Mouse (Mus musculus): ENCODE measurements around the gene Cdc42ep5. TPM values are rescaled to one million over a fixed set of nuclear protein-coding genes. Genes with fewer than 3 reads are reported as not detected.

Gene Cdc42ep5
- polyA plus RNA-seq (2012; rRNA removed), result 16.1 and 27.1 TPM in 2 replicates

DNA sequence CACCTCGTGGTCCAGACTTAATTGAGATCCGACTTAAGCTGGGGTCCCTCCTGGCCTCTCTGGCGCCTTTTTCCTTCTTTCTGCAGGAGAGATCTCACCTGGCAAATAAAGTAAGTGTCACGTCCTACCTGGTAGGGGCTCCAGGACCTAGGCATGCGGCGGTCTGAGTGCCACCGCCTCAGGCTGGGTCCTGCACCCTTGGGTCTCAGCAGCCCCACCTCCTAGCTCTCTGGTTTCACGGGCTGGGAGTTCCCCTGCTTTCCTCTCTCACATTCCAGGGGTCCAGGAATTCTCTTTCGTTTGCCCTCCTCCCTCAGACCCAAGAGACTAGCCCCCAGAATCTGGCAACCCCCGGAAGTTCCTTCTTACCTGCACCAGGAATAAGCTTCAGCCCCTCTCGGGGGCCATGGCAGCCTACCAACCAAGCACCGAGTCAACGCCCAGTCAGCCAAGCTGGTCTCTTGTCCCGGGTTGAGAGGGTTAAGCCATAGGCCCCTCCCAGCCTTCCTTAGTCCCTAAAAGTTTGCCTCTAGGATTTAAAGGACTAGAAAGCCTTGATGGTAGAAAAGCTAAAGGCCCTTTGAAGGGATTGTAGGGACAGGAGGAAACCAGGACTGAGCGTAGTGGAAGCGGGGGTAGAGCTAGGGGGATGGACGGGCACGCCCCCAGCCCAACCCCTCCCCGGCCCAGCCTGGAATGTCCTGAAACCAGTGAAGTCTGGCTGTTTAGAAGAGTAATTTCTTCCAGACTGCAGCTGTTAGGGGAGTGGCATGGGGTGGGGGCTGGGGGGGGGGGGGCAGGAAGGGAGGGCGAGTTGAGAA is at the start of gene Cdc42ep5:
TSS of gene Cdc42ep5 (minus strand) at position 771 of the 821 bp plus-strand sequence.

DNA sequence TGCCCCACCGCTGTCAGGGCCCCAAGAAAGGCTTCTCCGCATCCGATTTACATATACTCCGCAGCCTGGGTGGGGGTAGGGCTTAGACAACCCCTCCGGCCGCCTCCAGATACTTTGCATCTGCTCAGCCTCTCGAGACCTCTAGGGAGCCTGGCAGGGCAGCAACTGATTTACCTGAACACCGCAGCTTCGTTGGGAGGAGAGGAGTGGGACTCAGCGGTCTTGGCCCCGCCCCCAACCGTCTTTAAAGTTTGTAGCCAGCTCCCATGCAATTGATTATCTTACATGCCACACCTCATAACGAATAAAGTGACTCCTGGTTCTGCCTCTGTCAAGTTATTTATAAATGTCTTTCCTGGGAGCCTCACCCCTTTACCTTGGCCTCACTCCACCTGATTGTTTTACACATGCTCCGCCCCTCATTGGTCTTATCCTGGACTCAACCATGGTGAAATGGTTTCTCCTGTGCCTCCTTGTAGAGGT is 14.6 kb downstream of the Cdc42ep5 start, which contains the start of gene Leng9:
TSS of gene Leng9 (minus strand) at position 316 of the 483 bp plus-strand sequence.

DNA sequence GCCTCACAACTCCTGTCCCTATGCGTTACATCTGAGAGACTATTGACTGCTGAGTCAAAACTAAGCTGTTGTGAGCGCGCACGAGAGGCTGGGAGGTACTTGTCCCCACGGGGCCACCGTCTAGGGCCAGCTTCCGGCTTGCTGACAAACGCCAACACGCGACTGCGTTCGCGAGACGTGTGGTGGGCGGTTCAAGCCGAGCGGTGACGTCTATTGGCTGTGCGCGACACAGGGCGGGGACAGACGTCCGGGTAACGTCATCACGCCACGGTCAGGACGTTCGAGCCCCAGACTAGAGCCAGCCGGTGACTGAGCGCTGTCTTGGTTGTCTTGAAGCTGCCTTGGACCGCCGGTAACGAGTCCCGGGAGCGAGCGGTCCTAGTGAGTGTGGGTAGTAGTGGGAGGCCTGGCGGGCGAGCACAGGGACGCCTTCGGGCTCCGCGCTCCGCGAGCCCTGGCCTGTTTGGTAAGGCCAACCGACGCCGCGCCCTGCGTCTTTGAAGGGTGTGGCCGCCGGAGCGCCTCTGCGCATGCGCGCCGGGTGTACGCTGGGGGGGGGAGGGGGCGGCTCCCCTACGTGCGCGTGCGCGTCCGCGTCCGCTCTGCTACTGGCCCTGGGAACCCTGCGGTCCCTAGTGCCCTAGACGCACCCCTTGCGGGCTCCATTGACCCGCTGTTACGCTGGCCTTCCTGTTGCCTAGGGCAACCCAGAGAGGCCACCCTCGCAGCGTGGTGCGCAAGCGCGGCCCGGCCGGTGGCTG is 27.7 kb downstream of the Cdc42ep5 start, which contains the start of gene Leng8:
TSS of gene Leng8 (plus strand) at position 269 of the 761 bp plus-strand sequence.

DNA sequence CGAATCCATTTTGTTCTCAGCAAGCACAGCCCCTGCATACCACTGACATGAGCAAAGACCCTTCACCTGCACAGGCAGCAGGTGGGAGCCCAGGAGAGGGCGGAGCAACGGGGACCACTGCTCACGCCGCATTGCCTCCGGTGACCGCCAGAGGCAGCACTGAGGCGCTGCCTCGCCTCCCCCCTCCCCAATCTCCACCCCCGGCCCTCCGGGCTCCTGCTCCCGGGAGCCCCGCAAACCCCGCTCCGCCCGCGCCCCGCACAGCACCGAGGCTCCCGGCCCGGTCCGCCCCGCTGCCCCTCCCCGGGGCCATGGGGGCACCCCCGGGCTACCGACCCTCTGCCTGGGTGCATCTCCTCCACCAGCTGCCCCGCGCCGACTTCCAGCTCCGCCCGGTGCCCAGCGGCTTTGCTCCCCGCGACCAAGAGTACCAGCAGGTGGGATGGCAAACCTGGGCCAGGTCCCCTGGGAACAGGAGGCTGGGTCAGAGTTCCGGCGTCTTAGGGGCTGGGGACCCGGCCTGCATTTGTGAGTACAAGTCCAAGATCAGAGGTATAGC is 45.2 kb downstream of the Cdc42ep5 start, which contains the start of gene Ttyh1:
TSS of gene Ttyh1 (plus strand) at position 65 of the 559 bp plus-strand sequence.

Other genes starting within 250 kb of the Cdc42ep5 start
- gene Lilra6, start 249.4 kb downstream of the Cdc42ep5 start, polyA plus RNA-seq (2012; rRNA removed), result 0.02 TPM in 1 of 2 replicates, not detected in the other
- gene Lair1, start 101.7 kb downstream of the Cdc42ep5 start, polyA plus RNA-seq (2012; rRNA removed), result 0.92 and 1.3 TPM in 2 replicates
- 77.1 and 112 TPM in 2 replicates for gene Ttyh1, start 45.5 kb downstream of the Cdc42ep5 start, polyA plus RNA-seq (2012; rRNA removed)
- gene Leng8, start 27.8 kb downstream of the Cdc42ep5 start, polyA plus RNA-seq (2012; rRNA removed), result 193 and 308 TPM in 2 replicates
- 1.9 and 2.0 TPM in 2 replicates for gene Leng9, start 14.5 kb downstream of the Cdc42ep5 start, polyA plus RNA-seq (2012; rRNA removed)
- not detected in 2 replicates for gene Lilra5, start 72.9 kb upstream of the Cdc42ep5 start, polyA plus RNA-seq (2012; rRNA removed)
- not detected in 2 replicates for gene Ncr1, start 172.9 kb upstream of the Cdc42ep5 start, polyA plus RNA-seq (2012; rRNA removed)
- 0.22 and 0.39 TPM in 2 replicates for gene Gp6, start 232.9 kb upstream of the Cdc42ep5 start, polyA plus RNA-seq (2012; rRNA removed)

Measured in central nervous system, embryonic 11.5 days (tissue).